Mouse (Mus musculus): Measurements from ENCODE around the gene Rac1.

- TF ChIP-seq CTCF (IDR thresholded peaks at IDR 0.05; ENCODE audit: extremely low read depth, insufficient read length, insufficient replicate concordance, low read depth, low read length) = no peak
- no peak for TF ChIP-seq POLR2A (IDR thresholded peaks at IDR 0.05; ENCODE audit: low read depth, low read length)
Observed at GRCm38 (mm10) chr5:143520415-143520814, 7.4 kb downstream of the Rac1 start.

All from small intestine, adult 2 months (tissue).